Comparison of ENCODE assay signal across 8 mouse cellular contexts in the genomic region with DNA sequence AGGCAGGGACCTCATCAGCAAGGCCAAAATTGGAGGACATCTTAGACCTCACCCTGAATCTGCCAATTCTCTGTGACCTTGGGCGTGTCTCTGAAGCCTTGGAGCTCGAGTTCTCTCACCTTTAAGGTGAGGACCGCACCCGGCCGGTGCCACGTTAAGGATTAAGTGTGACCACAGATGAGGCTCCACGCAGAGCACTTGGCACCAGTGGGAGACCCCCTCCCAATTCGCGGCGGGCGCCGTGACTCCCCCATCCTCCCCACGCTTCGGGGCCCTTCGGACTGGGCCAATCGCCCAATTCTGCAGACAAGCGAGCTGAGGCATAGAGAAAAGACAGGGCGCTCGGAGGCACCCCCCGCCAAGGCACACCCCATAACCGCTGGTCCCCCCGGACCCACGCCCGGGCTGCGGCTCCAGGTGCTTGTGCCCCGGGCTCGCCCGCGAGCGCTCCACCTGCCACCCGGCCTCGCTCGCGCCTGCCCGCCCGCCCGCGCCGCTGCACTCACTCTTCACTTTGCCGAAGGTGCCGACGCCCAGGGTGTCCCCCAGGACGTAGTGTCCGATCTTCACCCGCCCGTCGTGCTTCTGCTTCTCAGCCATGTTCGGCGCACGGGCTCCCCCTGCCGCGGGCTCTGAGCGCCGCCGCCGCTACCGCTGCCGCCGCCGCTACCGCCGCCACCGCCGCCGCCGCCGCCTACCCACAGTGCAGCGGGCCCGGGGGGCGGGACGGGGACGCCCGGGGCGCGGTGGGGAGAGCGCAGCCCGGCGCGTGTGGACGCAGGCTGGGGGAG. TPM values are rescaled to one million over a fixed set of nuclear protein-coding genes. Genes with fewer than 3 reads are reported as not detected.
DNase-seq lines count a peak whose midpoint lies in the region.

A gene (minus strand): TSS at position 692 of the 791 bp plus-strand sequence.

- peak within 1 kb of the TSS; percentile 81 for H3K4me3 ChIP-seq in limb, embryonic 10.5 days
- peak within 1 kb of the TSS; percentile 70 for H3K4me3 ChIP-seq in midbrain, embryonic 10.5 days

- under 1% methylated on average over 75 of the region's 80 CpGs for WGBS in limb, embryonic 10.5 days
- WGBS in midbrain, embryonic 10.5 days = under 1% methylated on average over 79 of the region's 80 CpGs

- H3K9me3 ChIP-seq in limb, embryonic 10.5 days (replicated peaks) = no peaks in the 10 kb centered on the region
- H3K9me3 ChIP-seq in midbrain, embryonic 10.5 days (replicated peaks) = no peaks in the 10 kb centered on the region

- H3K4me1 ChIP-seq in limb, embryonic 10.5 days = peaks cover 20% of the 10 kb centered on the region
- peaks cover 22% of the 10 kb centered on the region for H3K4me1 ChIP-seq in midbrain, embryonic 10.5 days

- peaks cover 24% of the 10 kb centered on the region for H3K27me3 ChIP-seq in limb, embryonic 10.5 days (ENCODE audit: low read depth, poor library complexity, severe bottlenecking)
- peaks cover 44% of the 10 kb centered on the region for H3K27me3 ChIP-seq in midbrain, embryonic 10.5 days (ENCODE audit: low read depth, poor library complexity, severe bottlenecking)

- no peaks in the 10 kb centered on the region for H3K36me3 ChIP-seq in limb, embryonic 10.5 days
- no peaks in the 10 kb centered on the region for H3K36me3 ChIP-seq in midbrain, embryonic 10.5 days

- peak; percentile 90 for DNase-seq in adrenal gland, postnatal 10 days
- peak; percentile 69 for DNase-seq in embryo, embryonic 9.5 days (ENCODE audit: extremely low spot score)
- peak; percentile 80 to 81 for DNase-seq in heart, adult 18-20 months
- peak; percentile 87 for DNase-seq in kidney, adult 18-20 months
- DNase-seq in limb, embryonic 10.5 days (ENCODE audit: low spot score) = peak; percentile 80
- DNase-seq in midbrain, embryonic 10.5 days (ENCODE audit: low spot score) = peak; percentile 73
- DNase-seq in right cerebral cortex, postnatal 4 days = peak; percentile 81
- DNase-seq in urinary bladder, postnatal 4 days (ENCODE audit: low spot score in 2 of 2) = peak; percentile 70 to 74

- peak within 1 kb of the TSS; percentile 86 for H3K27ac ChIP-seq in limb, embryonic 10.5 days
- H3K27ac ChIP-seq in midbrain, embryonic 10.5 days (replicated peaks) = peak within 1 kb of the TSS; percentile 89

RNA-seq across cellular contexts. Expression of the gene that starts here (rescaled TPM):
- 10 to 100 TPM in 1 of 2 experiments, 1 to 10 TPM in 1; 7.6 to 12.7 TPM for total RNA-seq in adrenal gland, postnatal 10 days (2021)
- 10 to 100 TPM; 80.1 to 83.8 TPM for total RNA-seq in heart, adult 18-20 months (2021)
- 0.36 and 0.39 TPM in 2 replicates for polyA plus RNA-seq in limb, embryonic 10.5 days (2016; fragmentation: Nextera tagmentation; extraction: Ambion mirVana)
- polyA plus RNA-seq in midbrain, embryonic 10.5 days (2016; fragmentation: Nextera tagmentation; extraction: Ambion mirVana) = 1.9 and 2.6 TPM in 2 replicates

Comparison
In these comparisons a context has a peak if more than half of its experiments do, and no peak if none do; other contexts are left out.
1. Peak in every context shown above with its lines: DNase-seq, H3K4me3 ChIP-seq and H3K27ac ChIP-seq.
2. RNA of the gene that starts here (total RNA-seq): 80.1 to 83.8 TPM in heart, adult 18-20 months; 7.6 to 12.7 TPM in adrenal gland, postnatal 10 days; every median in the first group is over 4 times any median in the second.
3. Peak in DNase-seq, H3K4me3 ChIP-seq and H3K27ac ChIP-seq in limb, embryonic 10.5 days; RNA of the gene not detected or under 1 TPM.